Mouse (Mus musculus) forebrain, embryonic 13.5 days (tissue): ENCODE measurements around the gene Hhex. TPM values are rescaled to one million over a fixed set of nuclear protein-coding genes. Genes with fewer than 3 reads are reported as not detected.

ENCODE experiments used
- ATAC-seq: fragments of 200-750 bp; cut with Nextera tagmentation; 2 replicates; pipeline ENCODE4 v1.8.0; 2017
- H3K27ac ChIP-seq: fragments of 300-500 bp; sonication (generic); 2 replicates; pipeline ENCODE4 v1.5.1; 2015; ENCODE audit warnings: inconsistent platforms, mild to moderate bottlenecking, moderate library complexity
- H3K27me3 ChIP-seq: fragments of 300-500 bp; sonication (generic); 2 replicates; pipeline ENCODE4 v1.6.1; 2015; ENCODE audit warnings: mild to moderate bottlenecking, inconsistent platforms
- H3K36me3 ChIP-seq: fragments of 300-500 bp; sonication (generic); 2 replicates; pipeline ENCODE4 v1.6.1; 2015; ENCODE audit warnings: mild to moderate bottlenecking, inconsistent platforms; ENCODE audit not compliant: poor library complexity, severe bottlenecking
- H3K4me1 ChIP-seq: fragments of 300-500 bp; sonication (generic); 2 replicates; pipeline ENCODE4 v1.6.1; 2015; ENCODE audit warnings: inconsistent platforms
- H3K4me2 ChIP-seq: fragments of 300-500 bp; sonication (generic); 2 replicates; pipeline ENCODE4 v1.6.1; 2015; ENCODE audit warnings: inconsistent platforms, mild to moderate bottlenecking, moderate library complexity
- H3K4me3 ChIP-seq: fragments of 300-500 bp; sonication (generic); 2 replicates; pipeline ENCODE4 v1.5.1; 2015; ENCODE audit warnings: mild to moderate bottlenecking, inconsistent platforms
- H3K9ac ChIP-seq: fragments of 300-500 bp; sonication (generic); 2 replicates; pipeline ENCODE4 v1.6.1; 2015; ENCODE audit warnings: mild to moderate bottlenecking, inconsistent platforms
- H3K9me3 ChIP-seq: fragments of 300-500 bp; sonication (generic); replicated peaks from 2 replicates; pipeline ENCODE4 v1.6.1; 2016; ENCODE audit warnings: inconsistent platforms
- WGBS: fragments of 180-500 bp; shearing (Covaris S2); methylation state at CpG from one replicate; pipeline ENCODE4 v1.1.7; 2015; 5-methylcytosine and 5-hydroxymethylcytosine counted together
- polyA plus RNA-seq: library from polyadenylated mRNA; unstranded; fragments of >200 nt; fragmentation: Nextera tagmentation; extraction: Ambion mirVana; gene quantifications from 2 replicates; pipeline ENCODE4 v1.2.1, GENCODE M21; 2015

Hhex gene
- polyA plus RNA-seq, 1 experiment from 2014 or later = 5.7 TPM

- H3K27me3 ChIP-seq = no peaks in the 10 kb centered on the region
- ATAC-seq = no peak
These were observed 21.4 kb downstream of the Hhex start for GRCm38 (mm10) chr19:37455961-37456360.

DNA sequence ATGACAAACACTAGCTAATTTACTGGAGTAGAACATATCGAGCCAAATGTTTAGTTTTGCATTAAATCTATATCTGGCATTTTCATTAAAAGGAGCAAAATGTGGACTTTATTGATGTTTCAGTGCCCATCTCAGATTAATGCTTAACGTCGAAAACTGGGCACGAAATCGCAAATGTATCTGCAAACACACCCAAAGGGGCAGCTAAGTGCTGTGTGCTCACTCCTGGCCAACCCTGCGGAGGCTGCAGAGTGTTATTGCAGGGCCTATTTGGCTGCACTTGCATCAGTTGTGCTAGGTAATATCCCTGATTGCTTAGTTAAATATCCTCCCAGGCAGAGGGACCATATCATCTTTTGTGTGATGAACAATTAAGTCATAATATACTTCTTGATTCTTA is 23.4 kb downstream of the Hhex start:
- Histone ChIP-seq H3K9ac (no peak overlapping the region), H3K4me1 (no peaks in the 10 kb centered on the region), H3K4me3 (no peak overlapping the region), H3K27ac (no peak overlapping the region), H3K4me2 (no peak overlapping the region), H3K9me3 (0 out of 2 replicates have a peak, but pooled peaks cover 6% of the 10 kb centered on the region), H3K27me3 (no peaks in the 10 kb centered on the region), H3K36me3 (no peaks in the 10 kb centered on the region)
- ATAC-seq = no peak
- 82% methylated on average over 6 of the region's 6 CpGs for WGBS

More at GRCm38 (mm10) chr19:37455961-37456360, 21.4 kb downstream of the Hhex start:
- Histone ChIP-seq H3K4me2 (no peak overlapping the region), H3K9me3 (0 out of 2 replicates have a peak, but pooled peaks cover 5% of the 10 kb centered on the region), H3K27ac (no peak overlapping the region), H3K4me3 (no peak overlapping the region), H3K4me1 (no peaks in the 10 kb centered on the region), H3K36me3 (no peaks in the 10 kb centered on the region), H3K9ac (no peak overlapping the region)
- 100% methylated on average over 1 of the region's 1 CpGs for whole genome bisulfite sequencing

- WGBS = 85% methylated on average over 3 of the region's 3 CpGs
- Histone ChIP-seq H3K27me3 (no peaks in the 10 kb centered on the region), H3K9me3 (no peaks in the 10 kb centered on the region), H3K27ac (no peak overlapping the region), H3K4me3 (no peak overlapping the region), H3K4me1 (no peaks in the 10 kb centered on the region), H3K9ac (no peak overlapping the region), H3K36me3 (no peaks in the 10 kb centered on the region), H3K4me2 (no peak overlapping the region)
- no peak for ATAC-seq
These were observed 31.8 kb downstream of the Hhex start for GRCm38 (mm10) chr19:37466403-37466802.

- no peak overlapping the region for H3K9ac ChIP-seq
- H3K27ac ChIP-seq = no peak overlapping the region
- 93% methylated on average over 5 of the region's 5 CpGs for WGBS
- no peak for ATAC-seq
- H3K9me3 ChIP-seq = no peaks in the 10 kb centered on the region
- H3K4me1 ChIP-seq = no peaks in the 10 kb centered on the region
- H3K4me2 ChIP-seq = no peak overlapping the region
- H3K36me3 ChIP-seq = no peaks in the 10 kb centered on the region
- H3K27me3 ChIP-seq = no peaks in the 10 kb centered on the region
- no peak overlapping the region for H3K4me3 ChIP-seq
These were observed 32.4 kb downstream of the Hhex start for GRCm38 (mm10) chr19:37466978-37467377.

- H3K4me3 ChIP-seq = no peak overlapping the region
- no peaks in the 10 kb centered on the region for H3K27me3 ChIP-seq
- no peaks in the 10 kb centered on the region for H3K4me1 ChIP-seq
- H3K36me3 ChIP-seq = no peaks in the 10 kb centered on the region
- no peak for ATAC-seq
- no peak overlapping the region for H3K27ac ChIP-seq
- WGBS = 65% methylated on average over 6 of the region's 6 CpGs
- no peaks in the 10 kb centered on the region for H3K9me3 ChIP-seq
- H3K9ac ChIP-seq = no peak overlapping the region
- no peak overlapping the region for H3K4me2 ChIP-seq
These were observed 34.4 kb downstream of the Hhex start for GRCm38 (mm10) chr19:37468841-37469566.

DNA sequence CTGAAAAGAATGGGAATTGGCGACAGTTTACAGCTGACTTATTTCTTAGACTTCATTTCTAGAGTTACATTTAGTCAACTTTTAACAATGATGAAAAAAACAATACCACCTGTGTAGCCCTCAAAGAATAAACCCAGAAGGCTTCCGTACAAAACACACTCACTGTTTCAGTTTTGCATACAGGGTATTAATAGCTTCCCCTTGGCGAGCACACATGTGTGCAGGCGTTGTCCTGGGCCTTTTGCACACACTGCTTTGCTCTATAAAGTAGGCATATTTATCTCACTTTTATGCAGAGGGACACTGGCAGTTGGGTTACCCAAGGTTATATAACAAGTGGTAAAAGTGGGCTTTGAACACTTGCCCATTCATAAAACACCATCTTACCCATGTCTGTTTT is 37.1 kb downstream of the Hhex start:
- no peak overlapping the region for H3K27ac ChIP-seq
- WGBS = 87% methylated on average over 4 of the region's 4 CpGs
- no peaks in the 10 kb centered on the region for H3K27me3 ChIP-seq
- no peaks in the 10 kb centered on the region for H3K4me1 ChIP-seq
- no peak overlapping the region for H3K9ac ChIP-seq
- no peaks in the 10 kb centered on the region for H3K9me3 ChIP-seq
- no peak overlapping the region for H3K4me2 ChIP-seq
- no peak for ATAC-seq
- H3K36me3 ChIP-seq = no peaks in the 10 kb centered on the region
- H3K4me3 ChIP-seq = no peak overlapping the region

DNA sequence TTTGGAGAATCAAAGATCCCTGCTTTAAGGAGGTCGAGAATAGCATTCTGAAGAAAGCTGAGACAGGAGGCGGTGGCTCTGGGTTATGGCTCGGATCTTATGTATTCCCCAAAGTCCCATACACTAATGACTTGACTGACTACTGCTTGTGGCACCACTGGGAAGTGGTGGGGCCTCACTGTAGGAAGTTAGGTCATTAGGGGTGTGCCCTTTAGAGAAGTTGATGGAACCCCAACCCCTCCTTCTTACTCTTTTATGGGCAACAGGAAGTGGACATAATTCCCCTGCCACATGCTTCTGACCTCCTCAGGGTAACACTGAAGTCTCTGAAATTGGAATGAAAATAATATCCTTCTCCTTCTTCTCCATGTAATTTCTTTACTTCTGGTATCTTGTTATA is 38.0 kb downstream of the Hhex start:
- H3K27ac ChIP-seq = no peak overlapping the region
- no peak overlapping the region for H3K4me2 ChIP-seq
- no peak for ATAC-seq
- no peaks in the 10 kb centered on the region for H3K4me1 ChIP-seq
- no peak overlapping the region for H3K9ac ChIP-seq
- no peaks in the 10 kb centered on the region for H3K9me3 ChIP-seq
- H3K27me3 ChIP-seq = no peaks in the 10 kb centered on the region
- WGBS = 84% methylated on average over 3 of the region's 3 CpGs
- no peaks in the 10 kb centered on the region for H3K36me3 ChIP-seq
- H3K4me3 ChIP-seq = no peak overlapping the region

DNA sequence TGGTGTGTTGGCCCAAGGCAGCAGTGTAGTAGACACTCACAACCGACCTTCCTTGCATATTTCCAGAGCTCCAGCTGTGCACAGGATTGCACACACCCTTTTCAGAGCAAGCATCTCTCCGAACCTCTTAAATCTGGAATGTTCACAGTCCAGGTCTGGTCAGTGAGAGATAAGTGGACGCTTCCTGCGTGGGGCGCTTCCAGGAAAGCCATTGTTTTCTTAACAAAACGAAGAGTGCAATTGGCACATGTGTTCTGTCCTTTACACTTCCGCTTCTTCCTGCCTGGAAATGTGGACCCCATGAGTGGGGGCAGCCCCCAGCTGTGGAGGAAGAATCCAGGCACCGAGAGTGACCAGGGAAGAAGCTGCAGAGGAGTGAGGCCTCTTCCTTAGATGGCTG is 47.1 kb downstream of the Hhex start:
- no peaks in the 10 kb centered on the region for H3K27me3 ChIP-seq

DNA sequence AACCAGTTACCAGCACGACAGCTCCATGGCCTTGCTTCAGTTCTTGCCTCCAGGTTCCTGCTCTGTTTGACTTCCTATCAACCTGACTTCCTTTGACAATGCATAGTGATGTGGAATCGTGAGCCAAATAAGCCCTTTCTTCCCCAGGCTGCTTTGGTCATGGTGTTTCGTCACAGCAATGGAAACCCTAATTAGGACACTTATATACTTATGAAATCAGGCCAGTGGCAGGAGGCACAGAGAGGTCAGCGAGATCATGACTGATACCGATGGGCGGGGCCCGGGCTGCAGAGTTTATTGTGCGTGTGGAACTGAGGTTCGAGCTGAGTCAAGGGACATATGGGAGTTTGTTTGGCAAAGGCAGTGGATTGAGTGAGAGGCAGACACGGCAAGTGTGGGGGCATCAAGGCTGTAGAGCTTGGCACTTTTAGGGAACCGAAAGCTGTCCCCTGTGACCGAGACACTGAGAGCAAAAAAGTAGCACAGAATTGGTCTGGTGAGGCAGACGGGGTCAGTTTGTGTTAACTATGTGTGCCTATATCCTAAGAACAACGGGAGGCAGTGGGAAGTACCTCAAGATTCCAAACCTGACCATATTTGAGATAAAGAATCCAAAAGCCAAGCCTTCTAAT is 48.1 kb downstream of the Hhex start:
- H3K4me3 ChIP-seq = no peak overlapping the region
- no peaks in the 10 kb centered on the region for H3K4me1 ChIP-seq
- H3K27ac ChIP-seq = no peak overlapping the region
- no peaks in the 10 kb centered on the region for H3K9me3 ChIP-seq
- no peak for ATAC-seq
- no peaks in the 10 kb centered on the region for H3K36me3 ChIP-seq
- H3K27me3 ChIP-seq = no peaks in the 10 kb centered on the region
- 89% methylated on average over 14 of the region's 14 CpGs for WGBS
- H3K4me2 ChIP-seq = no peak overlapping the region
- no peak overlapping the region for H3K9ac ChIP-seq

More for the DNA sequence above, 47.1 kb downstream of the Hhex start:
- no peak overlapping the region for H3K27ac ChIP-seq
- WGBS = 88% methylated on average over 8 of the region's 8 CpGs
- H3K4me1 ChIP-seq = no peaks in the 10 kb centered on the region
- no peak for ATAC-seq
- H3K4me2 ChIP-seq = no peak overlapping the region
- no peak overlapping the region for H3K4me3 ChIP-seq
- no peaks in the 10 kb centered on the region for H3K9me3 ChIP-seq
- no peaks in the 10 kb centered on the region for H3K36me3 ChIP-seq
- no peak overlapping the region for H3K9ac ChIP-seq

DNA sequence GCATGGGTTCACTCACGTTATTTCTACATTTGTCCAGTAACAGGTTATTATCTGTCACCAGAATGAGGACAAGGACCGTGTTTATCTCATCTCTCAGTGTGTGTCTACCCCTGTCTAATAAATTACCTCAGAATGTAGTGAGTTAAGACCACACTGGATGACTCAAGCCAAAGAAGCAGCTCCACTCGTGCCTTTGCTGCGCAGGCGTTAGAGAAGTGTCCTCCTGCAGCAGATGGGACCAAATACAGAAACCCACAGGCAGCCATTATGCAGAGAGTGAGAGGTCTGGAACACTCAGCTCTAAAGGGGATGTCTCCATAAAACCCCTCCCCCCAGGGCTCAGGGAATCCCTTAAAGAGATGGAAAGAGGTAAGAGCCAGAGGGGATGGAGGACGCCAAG is 50.2 kb downstream of the Hhex start:
- Histone ChIP-seq H3K9ac (no peak overlapping the region), H3K4me1 (no peaks in the 10 kb centered on the region), H3K4me2 (no peak overlapping the region), H3K27ac (no peak overlapping the region), H3K4me3 (no peak overlapping the region), H3K36me3 (no peaks in the 10 kb centered on the region), H3K9me3 (no peaks in the 10 kb centered on the region), H3K27me3 (no peaks in the 10 kb centered on the region)
- 90% methylated on average over 6 of the region's 6 CpGs for WGBS
- ATAC-seq = no peak

GRCm38 (mm10) chr19:37486801-37487200 is 52.2 kb downstream of the Hhex start:
- H3K4me3 ChIP-seq = no peak overlapping the region
- H3K27me3 ChIP-seq = no peaks in the 10 kb centered on the region
- no peak overlapping the region for H3K4me2 ChIP-seq
- H3K9me3 ChIP-seq = no peaks in the 10 kb centered on the region
- H3K9ac ChIP-seq = no peak overlapping the region
- WGBS = 85% methylated on average over 6 of the region's 6 CpGs
- no peak for ATAC-seq
- no peaks in the 10 kb centered on the region for H3K36me3 ChIP-seq
- no peaks in the 10 kb centered on the region for H3K4me1 ChIP-seq
- no peak overlapping the region for H3K27ac ChIP-seq

GRCm38 (mm10) chr19:37487811-37488475 is 53.3 kb downstream of the Hhex start:
- no peak overlapping the region for H3K27ac ChIP-seq
- no peak overlapping the region for H3K4me2 ChIP-seq
- H3K9me3 ChIP-seq = no peaks in the 10 kb centered on the region
- ATAC-seq = no peak
- H3K9ac ChIP-seq = no peak overlapping the region
- no peaks in the 10 kb centered on the region for H3K4me1 ChIP-seq
- H3K36me3 ChIP-seq = no peaks in the 10 kb centered on the region
- no peaks in the 10 kb centered on the region for H3K27me3 ChIP-seq
- 88% methylated on average over 5 of the region's 5 CpGs for WGBS
- no peak overlapping the region for H3K4me3 ChIP-seq
